Mouse (Mus musculus) macrophage (primary cell): ENCODE results near the gene Sestd1. TPM values are rescaled to one million over a fixed set of nuclear protein-coding genes. Genes with fewer than 3 reads are reported as not detected.
A peak's percentile ranks its signal among the peaks of the same experiment; 100 is the strongest.

Experiments used
- H3K27ac ChIP-seq: fragments of 350-480 bp; formaldehyde crosslinking; 2 replicates; pipeline ENCODE4 v1.9.0; 2021
- H3K36me3 ChIP-seq: fragments of 350-480 bp; formaldehyde crosslinking; 2 replicates; pipeline ENCODE4 v1.9.0; 2021; ENCODE audit errors: inconsistent target
- H3K4me3 ChIP-seq: fragments of 350-480 bp; formaldehyde crosslinking; 2 replicates; pipeline ENCODE4 v1.9.0; 2021; ENCODE audit errors: inconsistent target
- H3K79me2 ChIP-seq: fragments of 350-480 bp; formaldehyde crosslinking; 2 replicates; pipeline ENCODE4 v1.9.0; 2021; ENCODE audit errors: inconsistent target
- WGBS: methylation state at CpG from one replicate; pipeline ENCODE4 v1.1.7; 2026; ENCODE audit warnings: inconsistent platforms; ENCODE audit not compliant: missing documents; 5-methylcytosine and 5-hydroxymethylcytosine counted together
- polyA plus RNA-seq: library from polyadenylated mRNA; stranded (reverse); fragments of 250-400 nt; gene quantifications from 3 replicates; pipeline ENCODE4 v1.2.4, GENCODE M21; 2018; ENCODE audit warnings: inconsistent platforms

Sestd1 gene
- polyA plus RNA-seq, 1 experiment from 2014 or later = 24.4 TPM

- peaks cover 100% of the 10 kb centered on the region for H3K79me2 ChIP-seq
- no peak overlapping the region for H3K4me3 ChIP-seq
- 80% methylated on average over 11 of the region's 11 CpGs for WGBS
- 0 out of 2 replicates have a peak, but pooled peaks cover under 1% of the 10 kb centered on the region for H3K36me3 ChIP-seq
- no peak overlapping the region for H3K27ac ChIP-seq
Measured at GRCm38 (mm10) chr2:77263477-77264435, 16.6 kb downstream of the Sestd1 start.

GRCm38 (mm10) chr2:77260134-77260533 lies 20.3 kb downstream of the Sestd1 start:
- no peak overlapping the region for H3K4me3 ChIP-seq
- peaks cover 18% of the 10 kb centered on the region; the same call in 1 of the 2 replicates for H3K36me3 ChIP-seq
- WGBS = 93% methylated on average over 4 of the region's 4 CpGs

GRCm38 (mm10) chr2:77253227-77253626 lies 27.2 kb downstream of the Sestd1 start:
- Histone ChIP-seq H3K79me2 (peaks cover 87% of the 10 kb centered on the region; the same call in 1 of the 2 replicates), H3K36me3 (peaks cover 29% of the 10 kb centered on the region; the same call in 1 of the 2 replicates), H3K4me3 (no peak overlapping the region), H3K27ac (no peak overlapping the region)
- 95% methylated on average over 6 of the region's 6 CpGs for WGBS

More at GRCm38 (mm10) chr2:77260134-77260533, 20.3 kb downstream of the Sestd1 start:
- peaks cover 93% of the 10 kb centered on the region for H3K79me2 ChIP-seq
- H3K27ac ChIP-seq = no peak overlapping the region

- Histone ChIP-seq H3K79me2 (peaks cover 88% of the 10 kb centered on the region; the same call in 1 of the 2 replicates), H3K27ac (no peak overlapping the region), H3K36me3 (peaks cover 26% of the 10 kb centered on the region; the same call in 1 of the 2 replicates), H3K4me3 (no peak overlapping the region)
- 96% methylated on average over 6 of the region's 6 CpGs for WGBS
Measured at GRCm38 (mm10) chr2:77251736-77252135, 28.7 kb downstream of the Sestd1 start.

GRCm38 (mm10) chr2:77249771-77250681 lies 30.4 kb downstream of the Sestd1 start:
- Histone ChIP-seq H3K79me2 (peaks cover 90% of the 10 kb centered on the region; the same call in 1 of the 2 replicates), H3K27ac (no peak overlapping the region), H3K4me3 (no peak overlapping the region), H3K36me3 (peaks cover 25% of the 10 kb centered on the region; the same call in 1 of the 2 replicates)
- 69% methylated on average over 8 of the region's 8 CpGs for WGBS

GRCm38 (mm10) chr2:77248416-77248815 lies 32.0 kb downstream of the Sestd1 start:
- H3K79me2 ChIP-seq = peaks cover 74% of the 10 kb centered on the region; the same call in 1 of the 2 replicates
- H3K27ac ChIP-seq = no peak overlapping the region
- H3K4me3 ChIP-seq = no peak overlapping the region
- 92% methylated on average over 1 of the region's 1 CpGs for WGBS
- H3K36me3 ChIP-seq = peaks cover 29% of the 10 kb centered on the region

GRCm38 (mm10) chr2:77247200-77247830 lies 33.1 kb downstream of the Sestd1 start:
- Histone ChIP-seq H3K27ac (no peak overlapping the region), H3K36me3 (peaks cover 28% of the 10 kb centered on the region), H3K4me3 (no peak overlapping the region), H3K79me2 (peaks cover 67% of the 10 kb centered on the region; the same call in 1 of the 2 replicates)
- over 99% methylated on average over 10 of the region's 10 CpGs for WGBS

- no peak overlapping the region for H3K4me3 ChIP-seq
- peaks cover 53% of the 10 kb centered on the region; the same call in 1 of the 2 replicates for H3K79me2 ChIP-seq
- H3K27ac ChIP-seq = no peak overlapping the region
- 100% methylated on average over 1 of the region's 3 CpGs for WGBS
- H3K36me3 ChIP-seq = peaks cover 25% of the 10 kb centered on the region
Measured at GRCm38 (mm10) chr2:77245806-77246205, 34.6 kb downstream of the Sestd1 start.

- Histone ChIP-seq H3K36me3 (peaks cover 27% of the 10 kb centered on the region), H3K27ac (no peak overlapping the region), H3K79me2 (peaks cover 18% of the 10 kb centered on the region; the same call in 1 of the 2 replicates), H3K4me3 (no peak overlapping the region)
- WGBS = 92% methylated on average over 6 of the region's 6 CpGs
Measured at GRCm38 (mm10) chr2:77242248-77242647, 38.1 kb downstream of the Sestd1 start.

GRCm38 (mm10) chr2:77238607-77239006 lies 41.8 kb downstream of the Sestd1 start:
- Histone ChIP-seq H3K27ac (peak overlapping the region; percentile 38), H3K4me3 (no peak overlapping the region), H3K36me3 (peaks cover 35% of the 10 kb centered on the region), H3K79me2 (no peaks in the 10 kb centered on the region)
- 42% methylated on average over 3 of the region's 3 CpGs for WGBS

- no peak overlapping the region for H3K4me3 ChIP-seq
- WGBS = 44% methylated on average over 3 of the region's 3 CpGs
- H3K79me2 ChIP-seq = no peaks in the 10 kb centered on the region
- H3K27ac ChIP-seq = peak overlapping the region; percentile 38
- H3K36me3 ChIP-seq = peaks cover 41% of the 10 kb centered on the region
Measured at GRCm38 (mm10) chr2:77238046-77238445, 42.3 kb downstream of the Sestd1 start.

- 95% methylated on average over 4 of the region's 4 CpGs for WGBS
- Histone ChIP-seq H3K27ac (no peak overlapping the region), H3K79me2 (no peaks in the 10 kb centered on the region), H3K36me3 (peaks cover 53% of the 10 kb centered on the region), H3K4me3 (no peak overlapping the region)
Measured at GRCm38 (mm10) chr2:77236860-77237259, 43.5 kb downstream of the Sestd1 start.

GRCm38 (mm10) chr2:77235896-77236295 lies 44.5 kb downstream of the Sestd1 start:
- Histone ChIP-seq H3K27ac (no peak overlapping the region), H3K36me3 (peaks cover 62% of the 10 kb centered on the region), H3K4me3 (no peak overlapping the region), H3K79me2 (no peaks in the 10 kb centered on the region)
- 90% methylated on average over 4 of the region's 4 CpGs for WGBS

- Histone ChIP-seq H3K27ac (no peak overlapping the region), H3K79me2 (no peaks in the 10 kb centered on the region), H3K4me3 (no peak overlapping the region), H3K36me3 (peaks cover 55% of the 10 kb centered on the region)
- 100% methylated on average over 2 of the region's 2 CpGs for WGBS
Measured at GRCm38 (mm10) chr2:77232604-77233003, 47.8 kb downstream of the Sestd1 start.
